Mouse (Mus musculus): ENCODE data around the gene Svs6. TPM values are rescaled to one million over a fixed set of nuclear protein-coding genes. Genes with fewer than 3 reads are reported as not detected.

Svs6 gene
- polyA plus RNA-seq, 1 experiment from 2014 or later: not detected

- no peak for DNase-seq (ENCODE audit: low spot score)
- H3K9me3 ChIP-seq (ENCODE audit: low read length): no peaks in the 10 kb centered on the region
- TF ChIP-seq EP300 (IDR thresholded peaks at IDR 0.05) (no peak), CTCF (IDR thresholded peaks at IDR 0.05) (peak; percentile 49)
- H3K4me2 ChIP-seq (replicated peaks; ENCODE audit: low read depth, low read length): no peak overlapping the region
- no peaks in the 10 kb centered on the region for H3K4me1 ChIP-seq (ENCODE audit: insufficient read depth, low read depth, low read length)
- no peak overlapping the region for H3K9ac ChIP-seq (replicated peaks; ENCODE audit: low read depth)
- H3K4me3 ChIP-seq (ENCODE audit: low read depth, low read length): no peak overlapping the region
- 90% methylated on average over 3 of the region's 3 CpGs for WGBS
- no peaks in the 10 kb centered on the region for H3K36me3 ChIP-seq (ENCODE audit: insufficient read depth, low read length)
- no peak for ATAC-seq
- H3K27ac ChIP-seq (ENCODE audit: low read length): no peak overlapping the region
- no peaks in the 10 kb centered on the region for H3K27me3 ChIP-seq (replicated peaks; ENCODE audit: insufficient read depth, low read length)
Observed at GRCm38 (mm10) chr2:164358373-164358772, 41.8 kb downstream of the Svs6 start.

DNA sequence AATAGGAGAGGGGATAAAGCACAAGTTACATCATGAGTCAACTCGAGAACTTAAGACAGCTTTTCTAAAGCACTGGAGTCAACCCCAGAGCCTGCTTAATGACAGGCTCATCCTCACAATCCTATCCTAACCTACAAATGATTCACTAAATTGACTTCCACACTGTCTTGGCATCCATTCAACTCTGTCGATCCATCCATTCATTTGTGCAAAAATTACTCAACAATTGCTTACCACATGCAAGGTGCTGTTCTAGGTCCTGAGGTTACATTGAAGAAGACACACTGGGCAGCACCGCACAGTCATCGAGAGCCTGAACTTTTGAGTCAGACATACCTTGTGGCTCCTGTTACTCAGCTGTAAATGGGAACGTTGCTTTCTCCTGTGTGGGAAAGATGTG is 42.5 kb downstream of the Svs6 start:
- ATAC-seq: no peak
- WGBS: 81% methylated on average over 5 of the region's 5 CpGs

DNA sequence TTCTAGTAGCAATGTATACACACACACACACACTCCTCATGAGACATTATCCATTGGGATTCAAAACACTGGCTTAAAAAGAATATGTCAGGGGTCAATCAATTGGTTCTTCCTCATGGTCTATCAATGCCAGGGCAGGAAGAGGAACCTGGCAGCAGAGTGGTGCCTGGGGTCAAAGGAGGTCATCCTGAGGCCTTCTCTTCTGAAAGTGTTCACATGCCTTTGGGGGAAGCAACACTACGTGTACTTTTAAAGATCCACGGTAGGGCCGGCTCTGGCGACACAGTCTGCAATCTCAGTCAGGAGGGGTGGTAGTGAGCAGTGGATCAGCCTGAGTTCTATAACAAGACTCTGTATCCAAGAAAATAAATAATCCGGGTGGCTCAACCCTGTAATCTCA is 43.1 kb downstream of the Svs6 start:
- Histone ChIP-seq H3K9ac (replicated peaks; ENCODE audit: low read depth) (no peak overlapping the region), H3K4me1 (ENCODE audit: insufficient read depth, low read depth, low read length) (no peaks in the 10 kb centered on the region), H3K4me2 (replicated peaks; ENCODE audit: low read depth, low read length) (no peak overlapping the region), H3K27me3 (replicated peaks; ENCODE audit: insufficient read depth, low read length) (no peaks in the 10 kb centered on the region), H3K36me3 (ENCODE audit: insufficient read depth, low read length) (no peaks in the 10 kb centered on the region), H3K27ac (ENCODE audit: low read length) (no peak overlapping the region), H3K9me3 (ENCODE audit: low read length) (no peaks in the 10 kb centered on the region), H3K4me3 (ENCODE audit: low read depth, low read length) (no peak overlapping the region)
- no peak for ATAC-seq
- WGBS: 68% methylated on average over 5 of the region's 5 CpGs
- DNase-seq (ENCODE audit: low spot score): no peak
- TF ChIP-seq CTCF (IDR thresholded peaks at IDR 0.05) (no peak), EP300 (IDR thresholded peaks at IDR 0.05) (no peak)

More for the DNA sequence above, 42.5 kb downstream of the Svs6 start:
- DNase-seq (ENCODE audit: low spot score): no peak
- Histone ChIP-seq H3K36me3 (ENCODE audit: insufficient read depth, low read length) (no peaks in the 10 kb centered on the region), H3K9me3 (ENCODE audit: low read length) (no peaks in the 10 kb centered on the region), H3K27ac (ENCODE audit: low read length) (no peak overlapping the region), H3K4me2 (replicated peaks; ENCODE audit: low read depth, low read length) (no peak overlapping the region), H3K4me3 (ENCODE audit: low read depth, low read length) (no peak overlapping the region), H3K4me1 (ENCODE audit: insufficient read depth, low read depth, low read length) (no peaks in the 10 kb centered on the region), H3K9ac (replicated peaks; ENCODE audit: low read depth) (no peak overlapping the region), H3K27me3 (replicated peaks; ENCODE audit: insufficient read depth, low read length) (no peaks in the 10 kb centered on the region)
- TF ChIP-seq EP300 (IDR thresholded peaks at IDR 0.05): no peak
- TF ChIP-seq CTCF (IDR thresholded peaks at IDR 0.05): no peak

- ATAC-seq (no peak), DNase-seq (ENCODE audit: low spot score) (peak; percentile 55)
- 26% methylated on average over 13 of the region's 13 CpGs for WGBS
- Histone ChIP-seq H3K9ac (replicated peaks; ENCODE audit: low read depth) (no peak overlapping the region), H3K4me3 (ENCODE audit: low read depth, low read length) (no peak overlapping the region), H3K4me1 (ENCODE audit: insufficient read depth, low read depth, low read length) (no peaks in the 10 kb centered on the region), H3K27me3 (replicated peaks; ENCODE audit: insufficient read depth, low read length) (no peaks in the 10 kb centered on the region), H3K4me2 (replicated peaks; ENCODE audit: low read depth, low read length) (no peak overlapping the region), H3K9me3 (ENCODE audit: low read length) (no peaks in the 10 kb centered on the region), H3K27ac (ENCODE audit: low read length) (no peak overlapping the region), H3K36me3 (ENCODE audit: insufficient read depth, low read length) (no peaks in the 10 kb centered on the region)
- TF ChIP-seq CTCF (IDR thresholded peaks at IDR 0.05): no peak
- no peak for TF ChIP-seq EP300 (IDR thresholded peaks at IDR 0.05)
Observed at GRCm38 (mm10) chr2:164360974-164361657, 44.6 kb downstream of the Svs6 start.

GRCm38 (mm10) chr2:164366947-164367346 is 50.4 kb downstream of the Svs6 start:
- Histone ChIP-seq H3K27ac (ENCODE audit: low read length) (no peak overlapping the region), H3K9me3 (ENCODE audit: low read length) (no peaks in the 10 kb centered on the region), H3K36me3 (ENCODE audit: insufficient read depth, low read length) (no peaks in the 10 kb centered on the region), H3K27me3 (replicated peaks; ENCODE audit: insufficient read depth, low read length) (no peaks in the 10 kb centered on the region), H3K4me3 (ENCODE audit: low read depth, low read length) (no peak overlapping the region), H3K9ac (replicated peaks; ENCODE audit: low read depth) (no peak overlapping the region), H3K4me2 (replicated peaks; ENCODE audit: low read depth, low read length) (no peak overlapping the region), H3K4me1 (ENCODE audit: insufficient read depth, low read depth, low read length) (peaks cover 3% of the 10 kb centered on the region; the same call in 1 of the 2 replicates)
- TF ChIP-seq EP300 (IDR thresholded peaks at IDR 0.05): no peak
- TF ChIP-seq CTCF (IDR thresholded peaks at IDR 0.05): no peak
- ATAC-seq (no peak), DNase-seq (ENCODE audit: low spot score) (no peak)
- 15% methylated on average over 3 of the region's 3 CpGs for WGBS

Small RNA genes within 50 kb of the gene (microRNA-seq; reads per million reads assigned to microRNA genes)
- gene Mir7678: not detected

Other genes with a start within 250 kb of the Svs6 start
- 26.3 and 27.0 TPM in 2 replicates for gene Stk4, start 246.4 kb upstream of the Svs6 start, polyA plus RNA-seq (2015; fragmentation: Nextera tagmentation; extraction: Ambion mirVana)
- gene Tomm34, start 245.6 kb upstream of the Svs6 start, polyA plus RNA-seq (2015; fragmentation: Nextera tagmentation; extraction: Ambion mirVana): 27.2 and 30.3 TPM in 2 replicates
- not detected in 2 replicates for gene Kcns1, start 145.6 kb upstream of the Svs6 start, polyA plus RNA-seq (2015; fragmentation: Nextera tagmentation; extraction: Ambion mirVana)
- gene Wfdc5, start 134.0 kb upstream of the Svs6 start, polyA plus RNA-seq (2015; fragmentation: Nextera tagmentation; extraction: Ambion mirVana): 0.15 and 0.18 TPM in 2 replicates
- 0.26 TPM in 1 of 2 replicates, not detected in the other for gene Wfdc12, start 126.1 kb upstream of the Svs6 start, polyA plus RNA-seq (2015; fragmentation: Nextera tagmentation; extraction: Ambion mirVana)
- not detected in 2 replicates for gene Wfdc15a, start 116.6 kb upstream of the Svs6 start, polyA plus RNA-seq (2015; fragmentation: Nextera tagmentation; extraction: Ambion mirVana)
- gene Wfdc15b, start 95.1 kb upstream of the Svs6 start, polyA plus RNA-seq (2015; fragmentation: Nextera tagmentation; extraction: Ambion mirVana): not detected in 2 replicates
- not detected in 2 replicates for gene Svs2, start 78.3 kb upstream of the Svs6 start, polyA plus RNA-seq (2015; fragmentation: Nextera tagmentation; extraction: Ambion mirVana)
- not detected in 2 replicates for gene Svs3b, start 60.1 kb upstream of the Svs6 start, polyA plus RNA-seq (2015; fragmentation: Nextera tagmentation; extraction: Ambion mirVana)
- gene Svs4, start 38.3 kb upstream of the Svs6 start, polyA plus RNA-seq (2015; fragmentation: Nextera tagmentation; extraction: Ambion mirVana): not detected in 2 replicates
- not detected in 2 replicates for gene Svs3a, start 27.5 kb upstream of the Svs6 start, polyA plus RNA-seq (2015; fragmentation: Nextera tagmentation; extraction: Ambion mirVana)
- gene Svs5, start 16.0 kb downstream of the Svs6 start, polyA plus RNA-seq (2015; fragmentation: Nextera tagmentation; extraction: Ambion mirVana): not detected in 2 replicates
- gene Slpi, start 72.3 kb downstream of the Svs6 start, polyA plus RNA-seq (2015; fragmentation: Nextera tagmentation; extraction: Ambion mirVana): 79.5 and 106 TPM in 2 replicates
- 29.7 and 42.6 TPM in 2 replicates for gene Rbpjl, start 86.4 kb downstream of the Svs6 start, polyA plus RNA-seq (2015; fragmentation: Nextera tagmentation; extraction: Ambion mirVana)
- 71.4 and 81.2 TPM in 2 replicates for gene Matn4, start 88.4 kb downstream of the Svs6 start, polyA plus RNA-seq (2015; fragmentation: Nextera tagmentation; extraction: Ambion mirVana)
- 217 and 289 TPM in 2 replicates for gene Sdc4, start 127.1 kb downstream of the Svs6 start, polyA plus RNA-seq (2015; fragmentation: Nextera tagmentation; extraction: Ambion mirVana)
- 63.5 and 66.2 TPM in 2 replicates for gene Sys1, start 140.2 kb downstream of the Svs6 start, polyA plus RNA-seq (2015; fragmentation: Nextera tagmentation; extraction: Ambion mirVana)
- 23.5 and 32.9 TPM in 2 replicates for gene Gm20458, start 144.2 kb downstream of the Svs6 start, polyA plus RNA-seq (2015; fragmentation: Nextera tagmentation; extraction: Ambion mirVana)
- not detected in 2 replicates for gene Trp53tg5, start 157.0 kb downstream of the Svs6 start, polyA plus RNA-seq (2015; fragmentation: Nextera tagmentation; extraction: Ambion mirVana)
- gene Dbndd2, start 169.4 kb downstream of the Svs6 start, polyA plus RNA-seq (2015; fragmentation: Nextera tagmentation; extraction: Ambion mirVana): 39.9 and 44.6 TPM in 2 replicates
- gene Pigt, start 180.8 kb downstream of the Svs6 start, polyA plus RNA-seq (2015; fragmentation: Nextera tagmentation; extraction: Ambion mirVana): 45.5 and 54.8 TPM in 2 replicates
- gene Wfdc2, start 245.7 kb downstream of the Svs6 start, polyA plus RNA-seq (2015; fragmentation: Nextera tagmentation; extraction: Ambion mirVana): 1,345 and 1,354 TPM in 2 replicates

All from lung, postnatal 0 days (tissue).